Mouse (Mus musculus) left cerebral cortex, adult 11 months (tissue): ENCODE measurements around the gene Ddx1.
"Not testable (repeated sequence)": the region's sequence is repeated elsewhere in the genome, so short reads cannot be mapped to it uniquely, and the experiment has no call there.

Source experiments
- DNase-seq: peaks from one replicate; pipeline ENCODE4 v3.0.0; 2022; ENCODE audit warnings: low spot score

Ddx1 gene

GRCm38 (mm10) chr12:13205733-13206132 lies 43.3 kb downstream of the Ddx1 start:
- no peak for DNase-seq

- no peak for DNase-seq
Observed at GRCm38 (mm10) chr12:13202322-13202721, 46.7 kb downstream of the Ddx1 start.

- no peak for DNase-seq
Observed at GRCm38 (mm10) chr12:13200576-13200975, 48.4 kb downstream of the Ddx1 start.

- DNase-seq, result no peak
Observed at GRCm38 (mm10) chr12:13199338-13200301, 49.4 kb downstream of the Ddx1 start.

- no peak for DNase-seq
Observed at GRCm38 (mm10) chr12:13198157-13198556, 50.9 kb downstream of the Ddx1 start.

- no peak for DNase-seq
Observed at GRCm38 (mm10) chr12:13196146-13196545, 52.9 kb downstream of the Ddx1 start.

- no peak for DNase-seq
Observed at GRCm38 (mm10) chr12:13195506-13195905, 53.5 kb downstream of the Ddx1 start.

- no peak for DNase-seq
Observed at GRCm38 (mm10) chr12:13188059-13188700, 60.8 kb downstream of the Ddx1 start.

- no peak for DNase-seq
Observed at GRCm38 (mm10) chr12:13186209-13186608, 62.8 kb downstream of the Ddx1 start.

- DNase-seq, result no peak
Observed at GRCm38 (mm10) chr12:13184873-13185361, 64.1 kb downstream of the Ddx1 start.

GRCm38 (mm10) chr12:13184136-13184535 lies 64.9 kb downstream of the Ddx1 start:
- not testable (repeated sequence) for DNase-seq

GRCm38 (mm10) chr12:13182220-13182619 lies 66.8 kb downstream of the Ddx1 start:
- DNase-seq, result no peak

- DNase-seq, result no peak
Observed at GRCm38 (mm10) chr12:13181721-13182120, 67.3 kb downstream of the Ddx1 start.

GRCm38 (mm10) chr12:13180715-13181335 lies 68.2 kb downstream of the Ddx1 start:
- DNase-seq, result no peak

GRCm38 (mm10) chr12:13180332-13180714 lies 68.7 kb downstream of the Ddx1 start:
- no peak for DNase-seq

GRCm38 (mm10) chr12:13177606-13178005 lies 71.4 kb downstream of the Ddx1 start:
- DNase-seq, result no peak

- DNase-seq, result no peak
Observed at GRCm38 (mm10) chr12:13176927-13177326, 72.1 kb downstream of the Ddx1 start.

- no peak for DNase-seq
Observed at GRCm38 (mm10) chr12:13176136-13176535, 72.9 kb downstream of the Ddx1 start.

GRCm38 (mm10) chr12:13174022-13174421 lies 75.0 kb downstream of the Ddx1 start:
- DNase-seq, result no peak

GRCm38 (mm10) chr12:13168073-13168472 lies 80.9 kb downstream of the Ddx1 start:
- no peak for DNase-seq

GRCm38 (mm10) chr12:13167116-13167515 lies 81.9 kb downstream of the Ddx1 start:
- peak; percentile 49 for DNase-seq
